Mouse (Mus musculus): ENCODE data around the gene Emx1. TPM values are rescaled to one million over a fixed set of nuclear protein-coding genes. Genes with fewer than 3 reads are reported as not detected.
A peak's percentile ranks its signal among the peaks of the same experiment; 100 is the strongest.

Emx1 gene
- total and polyA plus RNA-seq, 3 experiments: not detected

DNA sequence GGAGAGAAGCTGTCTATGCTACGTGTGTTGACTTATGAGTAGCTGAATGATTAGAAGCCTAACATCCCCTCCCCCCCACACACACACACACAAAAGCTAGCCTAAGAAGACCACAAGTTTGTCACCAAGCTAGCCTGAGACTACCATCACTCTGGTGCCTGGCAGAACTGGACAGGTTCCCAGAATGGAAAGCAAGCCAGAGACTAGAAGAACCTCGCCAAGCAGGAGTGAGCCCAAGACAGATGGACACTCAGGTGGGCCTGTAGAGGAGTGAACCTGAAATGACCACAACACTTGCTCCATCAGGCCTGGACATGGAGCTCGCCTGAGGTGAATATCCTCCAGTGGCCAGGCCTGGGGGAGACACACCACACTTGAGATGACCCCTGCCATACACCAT, 36.9 kb upstream of the Emx1 start:
- Histone ChIP-seq H3K27me3 (replicated peaks) (peaks cover 67% of the 10 kb centered on the region), H3K4me1 (ENCODE audit: control insufficient read depth in 1 of 2, insufficient read depth in 2 of 2) (0 out of 4 replicates have a peak, but pooled peaks cover 0 to 3% of the 10 kb centered on the region in 2 experiments), H3K4me2 (ENCODE audit: insufficient read depth, low read depth, poor library complexity, severe bottlenecking) (no peak overlapping the region), H3K9ac (ENCODE audit: insufficient read depth, low read depth) (no peak overlapping the region), H3K27ac (ENCODE audit: insufficient read depth, low read depth) (no peak overlapping the region), H3K9me3 (replicated peaks; ENCODE audit: low read length) (no peaks in the 10 kb centered on the region), H3K79me2 (replicated peaks; ENCODE audit: control insufficient read depth, extremely low read depth, insufficient read depth, poor library complexity, severe bottlenecking) (no peaks in the 10 kb centered on the region), H3K36me3 (replicated peaks in 1 of 2; ENCODE audit: control insufficient read depth in 1 of 2, insufficient read depth in 1 of 2, low read length in 1 of 2) (no peaks in the 10 kb centered on the region), H3K4me3 (replicated peaks in 1 of 3; ENCODE audit: low read depth in 2 of 3, low read length in 2 of 3, poor library complexity in 1 of 3) (no peak overlapping the region)
- no peak for DNase-seq (ENCODE audit: extremely low read depth)
- in situ Hi-C loops (cut with MboI; ENCODE audit: low pct_ligation_motif_present, low pct_unique_long_range_greater_than_20kb, low sequenced_read_pairs) (no loop called here), dilution Hi-C loops (cut with MboI; ENCODE audit: extremely low pct_ligation_motif_present, extremely low pct_unique_long_range_greater_than_20kb, low sequenced_read_pairs) (no loop called here)
- TF ChIP-seq MEF2A (IDR thresholded peaks at IDR 0.05; ENCODE audit: borderline replicate concordance, low read depth, low read length) (no peak), NELFE (IDR thresholded peaks at IDR 0.05; ENCODE audit: low read depth, low read length) (no peak), JUND (conservative IDR thresholded peaks at IDR 0.05; ENCODE audit: low read depth, low read length) (no peak), MYC (IDR thresholded peaks at IDR 0.05; ENCODE audit: low read depth, low read length) (no peak), GABPA (IDR thresholded peaks at IDR 0.05; ENCODE audit: insufficient replicate concordance, low read depth, low read length) (no peak), JUN (IDR thresholded peaks at IDR 0.05; ENCODE audit: insufficient read depth, low read depth, low read length) (no peak), EP300 (IDR thresholded peaks at IDR 0.05; ENCODE audit: low read length) (no peak), ZMIZ1 (IDR thresholded peaks at IDR 0.05; ENCODE audit: low read depth, low read length) (no peak), ETS1 (conservative IDR thresholded peaks at IDR 0.05; ENCODE audit: low read depth, low read length) (no peak), MAZ (IDR thresholded peaks at IDR 0.05; ENCODE audit: low read depth, low read length) (no peak), SIN3A (IDR thresholded peaks at IDR 0.05; ENCODE audit: low read length) (no peak), SMC3 (IDR thresholded peaks at IDR 0.05; ENCODE audit: low read depth, low read length) (no peak), ZC3H11A (IDR thresholded peaks at IDR 0.05; ENCODE audit: low read depth, low read length) (no peak), RCOR1 (conservative IDR thresholded peaks at IDR 0.05; ENCODE audit: low read depth, low read length) (no peak), PAX5 (IDR thresholded peaks at IDR 0.05; ENCODE audit: low read length) (no peak), CTCF (conservative IDR thresholded peaks at IDR 0.05 in 1 of 2, IDR thresholded peaks at IDR 0.05 in 1 of 2; ENCODE audit: low read depth in 2 of 2, low read length in 2 of 2) (no peak), MAFK (IDR thresholded peaks at IDR 0.05; ENCODE audit: insufficient replicate concordance, low read length) (no peak), MXI1 (IDR thresholded peaks at IDR 0.05; ENCODE audit: low read depth, low read length) (no peak)

DNA sequence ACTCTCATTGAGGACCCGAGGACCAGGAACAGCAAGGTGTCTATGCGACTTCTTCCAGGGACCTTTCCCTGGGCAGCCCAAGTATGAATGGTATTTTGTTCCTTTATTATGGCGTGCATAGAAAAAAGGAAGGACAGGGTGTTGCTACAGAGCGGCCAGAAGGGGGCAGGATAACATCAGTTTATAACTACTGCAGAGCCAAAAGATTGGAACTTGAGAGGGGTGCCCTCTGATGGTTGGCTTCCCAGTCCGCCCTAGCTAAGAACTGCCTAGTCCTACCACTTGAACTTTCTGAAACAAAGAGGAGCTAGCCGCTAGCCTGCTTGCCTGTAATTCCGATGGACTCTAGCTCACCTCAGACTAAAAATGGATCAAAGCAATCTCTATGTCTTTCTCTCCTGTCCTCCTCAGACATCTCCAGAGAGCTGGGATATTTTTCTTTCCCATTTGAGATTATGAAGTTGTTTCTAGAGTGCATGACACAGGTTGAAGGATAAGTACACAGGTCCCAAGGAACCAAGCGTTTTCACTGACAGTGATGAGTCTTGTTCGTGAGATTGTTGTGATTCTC, 33.2 kb upstream of the Emx1 start:
- H3K4me2 ChIP-seq (ENCODE audit: insufficient read depth, low read depth, poor library complexity, severe bottlenecking): no peak overlapping the region
- in situ Hi-C loops (cut with MboI; ENCODE audit: low pct_ligation_motif_present, low pct_unique_long_range_greater_than_20kb, low sequenced_read_pairs): no loop called here
- H3K27ac ChIP-seq (ENCODE audit: insufficient read depth, low read depth): no peak overlapping the region
- peak; percentile 70 for DNase-seq (ENCODE audit: extremely low read depth)
- H3K9me3 ChIP-seq (replicated peaks; ENCODE audit: low read length): no peaks in the 10 kb centered on the region
- H3K9ac ChIP-seq (ENCODE audit: insufficient read depth, low read depth): no peak overlapping the region
- 0 out of 4 replicates have a peak, but pooled peaks cover 0 to 3% of the 10 kb centered on the region in 2 experiments for H3K4me1 ChIP-seq (ENCODE audit: control insufficient read depth in 1 of 2, insufficient read depth in 2 of 2)
- H3K79me2 ChIP-seq (replicated peaks; ENCODE audit: control insufficient read depth, extremely low read depth, insufficient read depth, poor library complexity, severe bottlenecking): no peaks in the 10 kb centered on the region
- no peaks in the 10 kb centered on the region for H3K36me3 ChIP-seq (replicated peaks in 1 of 2; ENCODE audit: control insufficient read depth in 1 of 2, insufficient read depth in 1 of 2, low read length in 1 of 2)
- peaks cover 31% of the 10 kb centered on the region for H3K27me3 ChIP-seq (replicated peaks)
- H3K4me3 ChIP-seq (replicated peaks in 1 of 3; ENCODE audit: low read depth in 2 of 3, low read length in 2 of 3, poor library complexity in 1 of 3): no peak overlapping the region
- dilution Hi-C loops (cut with MboI; ENCODE audit: extremely low pct_ligation_motif_present, extremely low pct_unique_long_range_greater_than_20kb, low sequenced_read_pairs): no loop called here
- peak; percentile 58 for TF ChIP-seq RAD21 (IDR thresholded peaks at IDR 0.05; ENCODE audit: low read depth, low read length)
- no peak for TF ChIP-seq SIN3A (IDR thresholded peaks at IDR 0.05; ENCODE audit: low read length)
- no peak for TF ChIP-seq ELF1 (IDR thresholded peaks at IDR 0.05; ENCODE audit: low read depth, low read length)
- TF ChIP-seq SMC3 (IDR thresholded peaks at IDR 0.05; ENCODE audit: low read depth, low read length): peak; percentile 61
- TF ChIP-seq MAX (IDR thresholded peaks at IDR 0.05; ENCODE audit: low read length): no peak
- TF ChIP-seq BHLHE40 (IDR thresholded peaks at IDR 0.05; ENCODE audit: low read depth, low read length): no peak
- no peak for TF ChIP-seq NRF1 (IDR thresholded peaks at IDR 0.05; ENCODE audit: low read depth, low read length)
- peak; percentile 49; the same call in 1 of the 2 replicates for TF ChIP-seq NELFE (IDR thresholded peaks at IDR 0.05; ENCODE audit: low read depth, low read length)
- no peak for TF ChIP-seq E2F4 (IDR thresholded peaks at IDR 0.05; ENCODE audit: insufficient replicate concordance, low read depth, low read length)
- TF ChIP-seq CTCF (conservative IDR thresholded peaks at IDR 0.05 in 1 of 2, IDR thresholded peaks at IDR 0.05 in 1 of 2; ENCODE audit: low read depth in 2 of 2, low read length in 2 of 2): peak; percentile 30 to 96; a peak in 3 of 4 replicates
- no peak for TF ChIP-seq MAZ (IDR thresholded peaks at IDR 0.05; ENCODE audit: low read depth, low read length)
- no peak for TF ChIP-seq ZNF384 (IDR thresholded peaks at IDR 0.05; ENCODE audit: low read depth, low read length)
